Mouse (Mus musculus) cortical plate, adult 2 months (tissue): ENCODE measurements around the gene Lmx1b.

ENCODE experiments used
- CTCF ChIP-seq: fragments of 200-500 bp; IDR thresholded peaks from 2 replicates; pipeline ENCODE4 v1.5.1; 2011; ENCODE audit warnings: mild to moderate bottlenecking, control low read depth, low read length; ENCODE audit not compliant: insufficient read depth; ENCODE audit errors: extremely low read depth
- POLR2A ChIP-seq: fragments of 200-500 bp; IDR thresholded peaks from 2 replicates; pipeline ENCODE4 v1.6.1; 2011; ENCODE audit warnings: mild to moderate bottlenecking, low read length, control low read depth; ENCODE audit not compliant: insufficient read depth; ENCODE audit errors: extremely low read depth

- no peak for TF ChIP-seq CTCF
- TF ChIP-seq POLR2A, result no peak
Observed at GRCm38 (mm10) chr2:33628791-33629190, 11.5 kb downstream of the Lmx1b start.
